Mouse (Mus musculus): ENCODE results near the gene Chil1.

Chil1 gene

DNA sequence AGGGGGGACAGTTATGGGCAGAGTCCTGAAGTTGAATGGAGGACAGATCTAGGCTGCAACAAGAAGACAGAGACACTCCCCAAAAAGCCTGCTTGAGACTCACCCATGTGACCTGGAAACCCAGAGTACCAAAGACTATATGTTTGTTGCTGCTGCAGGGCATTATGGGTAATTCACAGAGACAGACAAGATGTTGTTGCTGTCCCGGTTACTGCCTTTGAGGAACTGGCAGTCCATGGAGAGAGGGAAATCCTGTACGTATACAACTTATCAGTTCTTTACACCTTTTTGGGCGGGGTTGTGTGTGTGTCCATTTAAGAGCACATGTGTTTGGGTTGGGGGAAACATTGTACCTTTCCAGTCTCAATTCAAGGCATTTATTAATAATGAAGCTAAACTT lies 49.7 kb downstream of the Chil1 start:
- DNase-seq = no peak

DNA sequence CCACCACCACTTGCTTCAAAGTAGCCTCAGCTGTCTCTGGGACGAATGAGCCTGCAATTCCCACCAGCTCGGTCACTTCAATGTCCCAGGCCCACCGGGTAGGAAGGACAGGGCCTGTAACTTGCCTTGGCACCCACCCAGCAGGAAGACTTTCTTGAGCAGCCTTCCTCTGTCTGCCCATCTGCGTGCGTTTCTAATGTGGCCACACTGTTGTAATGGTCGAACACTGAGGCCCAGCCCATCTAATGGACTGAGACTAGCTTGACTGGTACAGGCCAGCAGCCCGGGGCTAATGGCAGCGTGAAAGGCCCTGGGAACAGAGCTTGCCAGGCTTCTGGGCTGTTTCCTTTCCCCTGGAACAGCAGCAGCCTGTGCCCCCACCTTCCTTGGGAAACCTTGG lies 50.4 kb downstream of the Chil1 start:
- DNase-seq = peak; percentile 48 to 57

DNA sequence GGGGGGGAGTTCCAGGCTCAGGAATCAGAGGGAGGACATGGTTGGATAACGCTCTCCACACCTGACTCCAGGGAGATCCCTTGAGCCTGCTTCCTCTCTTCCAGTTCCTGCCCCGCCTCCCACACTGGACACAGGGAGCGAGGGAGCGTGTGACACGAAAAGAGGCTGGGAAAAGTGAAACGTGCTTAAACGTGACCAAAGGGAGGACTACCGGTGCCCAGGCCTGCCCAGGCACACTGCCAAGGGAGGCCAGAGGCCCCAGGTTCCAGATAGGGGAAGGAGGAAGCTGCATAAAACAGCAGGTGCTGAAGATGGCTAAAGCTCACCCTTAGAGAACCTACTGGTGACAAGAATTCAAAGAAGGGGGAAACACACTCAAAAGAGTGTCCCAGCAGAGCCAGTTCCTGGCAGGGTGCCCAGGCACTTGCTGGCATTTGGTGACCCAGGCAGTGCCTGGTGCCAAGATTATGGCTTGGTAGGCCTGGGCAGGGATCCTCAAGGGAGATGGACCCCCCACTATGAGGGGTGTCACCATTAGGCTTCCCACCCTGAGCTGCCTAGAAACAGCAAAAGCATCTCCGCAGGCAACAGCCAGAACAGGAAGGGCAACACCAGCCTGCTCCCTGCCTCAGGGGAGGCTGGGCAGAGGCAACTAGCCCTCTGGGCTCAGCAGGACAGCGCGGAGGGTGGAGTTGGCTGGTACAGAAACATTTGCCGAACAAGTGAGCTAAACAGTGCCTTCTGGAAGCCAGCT lies 51.0 kb downstream of the Chil1 start:
- DNase-seq = peak; percentile 76 to 77

DNA sequence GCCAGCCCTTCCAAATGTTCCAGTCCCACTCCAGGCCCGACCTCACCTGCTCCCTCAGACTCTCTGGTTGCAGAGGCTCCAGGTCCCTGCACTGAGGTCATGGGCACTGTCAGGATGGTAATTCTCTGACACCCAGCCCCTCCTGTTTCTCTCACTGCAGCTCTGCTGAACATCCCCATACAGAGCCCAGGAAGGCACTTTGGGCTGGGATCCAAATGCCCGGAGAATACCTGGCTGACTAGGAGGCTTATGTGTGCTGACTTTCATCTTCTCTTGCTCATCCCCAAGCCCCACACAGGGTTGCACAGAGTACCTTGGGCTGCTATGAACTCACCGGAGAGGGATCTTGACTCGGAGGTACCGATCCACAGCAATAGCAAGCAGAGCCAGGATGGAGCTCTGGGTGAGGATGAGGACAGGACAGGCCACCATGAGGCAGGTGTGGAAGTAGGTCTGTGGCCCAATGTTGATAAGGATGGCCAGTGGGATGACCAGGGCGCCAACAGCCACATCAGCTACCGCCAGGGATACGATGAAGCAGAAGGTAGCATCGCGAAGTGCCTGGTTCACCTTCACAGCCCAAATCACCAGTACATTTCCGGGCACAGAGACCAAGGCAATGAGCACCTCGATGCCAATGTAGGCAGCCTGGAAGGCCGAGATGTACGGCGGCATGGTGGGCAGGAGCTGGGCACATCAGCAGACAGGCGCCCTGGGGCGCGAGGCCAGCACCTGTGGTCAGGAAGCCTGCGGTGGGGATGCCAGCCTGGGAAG lies 51.9 kb downstream of the Chil1 start:
- peak; percentile 61 to 67 for DNase-seq

DNA sequence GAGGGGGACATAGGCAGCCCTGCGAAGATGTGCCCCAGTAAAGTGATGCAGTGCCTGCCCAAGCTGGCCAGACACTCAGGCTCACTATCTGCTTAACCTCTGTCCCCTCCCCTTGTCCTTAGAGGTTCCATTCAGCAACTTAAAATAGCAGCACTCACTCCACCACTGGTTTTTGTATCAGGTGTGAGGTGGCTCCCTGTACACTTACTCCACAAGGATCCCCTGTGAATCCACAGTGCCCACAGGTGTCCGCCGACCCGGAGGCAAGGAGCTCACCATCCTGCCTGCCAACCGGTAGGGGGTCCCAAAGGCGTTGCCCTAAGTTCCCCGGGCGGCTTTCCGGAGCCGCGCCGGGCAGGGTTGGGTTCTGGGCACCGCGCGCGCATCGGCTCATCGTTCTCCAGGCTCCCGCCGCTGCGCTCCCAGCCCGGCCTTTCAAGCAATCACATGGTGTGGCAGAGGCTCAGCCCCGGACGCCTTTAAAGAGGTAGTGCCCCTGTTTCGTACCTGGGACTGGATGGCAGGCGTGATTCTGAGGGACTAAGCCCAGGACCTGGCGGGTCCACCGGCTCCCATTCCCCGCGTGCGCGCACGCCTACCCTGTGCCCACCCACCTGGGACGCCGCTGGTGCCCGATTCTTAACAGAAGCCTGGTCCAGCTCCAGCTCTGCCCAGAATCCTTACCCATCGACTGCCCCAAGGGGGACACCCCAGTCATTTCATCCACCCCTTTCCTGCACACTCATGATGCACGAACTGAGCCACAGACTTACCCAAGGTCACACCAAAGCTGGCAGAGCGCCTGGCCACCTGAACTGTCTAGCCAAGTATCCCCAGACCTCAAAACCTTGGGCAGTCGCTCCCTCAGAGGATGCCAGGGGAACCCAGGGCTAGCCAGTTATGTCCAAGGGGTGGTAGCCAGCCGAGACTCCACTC lies 52.7 kb downstream of the Chil1 start:
- DNase-seq = peak; percentile 83

DNA sequence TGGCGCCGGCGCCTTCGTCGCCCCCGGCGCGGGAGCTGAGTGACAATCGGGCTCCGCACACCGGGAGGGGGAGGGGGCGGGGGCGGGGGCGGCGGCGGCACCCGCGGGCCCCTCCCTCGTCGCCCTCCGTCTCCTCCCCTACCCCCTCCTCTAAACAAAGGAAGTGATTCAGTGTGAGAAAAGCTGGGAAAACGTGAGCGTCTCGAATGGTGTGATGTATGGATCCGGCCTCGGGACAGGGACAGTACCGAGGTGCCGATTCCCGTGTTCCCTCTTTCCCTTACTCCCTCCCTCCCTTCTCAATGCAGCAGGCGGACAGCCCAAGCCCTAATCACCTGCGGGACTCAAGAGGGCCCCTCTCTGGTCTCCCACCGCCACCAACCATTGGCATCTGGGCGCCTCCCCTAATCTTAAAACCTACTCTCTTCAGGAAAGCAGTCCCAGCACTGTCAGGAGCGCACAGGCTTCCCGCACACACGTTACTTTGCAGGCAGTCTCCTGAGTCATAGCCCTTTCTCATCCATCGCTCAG lies 53.5 kb downstream of the Chil1 start, which contains the start of gene Adora1:
Adora1 (minus strand) TSS at position 41 of the 531 bp plus-strand sequence.
- DNase-seq = peak in 1 of 2 experiments; percentile 40

DNA sequence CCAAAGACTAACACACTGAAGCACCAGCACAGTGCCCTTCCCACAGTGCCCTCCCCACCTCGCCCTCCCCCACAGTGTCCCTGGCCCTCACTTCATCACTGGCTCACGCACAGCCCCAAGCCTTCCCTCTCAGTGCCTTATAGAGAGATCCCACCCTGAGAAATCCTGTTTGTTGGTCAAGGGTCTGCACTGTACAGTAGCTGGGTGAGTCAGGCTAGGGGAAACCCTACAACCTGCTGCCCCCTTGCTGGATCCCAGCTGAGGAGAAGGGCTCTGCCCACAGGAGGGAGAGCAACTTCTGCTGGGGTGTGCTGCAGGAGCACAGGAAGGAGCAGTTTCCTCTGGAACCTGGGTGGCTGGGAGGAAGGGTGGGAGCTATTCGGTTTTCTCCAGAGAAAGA lies 54.2 kb downstream of the Chil1 start:
- peak in 1 of 2 experiments; percentile 25 for DNase-seq

DNA sequence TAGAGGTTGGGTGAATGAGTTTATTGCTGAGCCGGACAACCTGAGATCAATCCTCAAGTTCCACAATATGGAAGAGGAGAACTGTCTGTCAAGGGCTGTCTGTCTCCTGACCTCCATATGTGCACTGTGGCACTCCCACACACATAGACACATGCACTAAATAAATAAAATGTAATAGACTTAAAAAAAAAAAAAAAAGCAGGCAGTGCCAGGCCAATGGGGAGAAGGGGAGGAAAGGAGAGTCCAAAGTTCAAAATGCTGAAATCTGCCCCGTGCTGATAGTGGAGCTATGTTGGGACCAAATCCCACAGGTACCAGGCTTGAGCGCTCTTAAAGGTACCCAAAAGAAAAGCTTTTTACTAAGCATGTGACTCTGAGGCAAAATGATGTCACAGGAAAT lies 55.5 kb downstream of the Chil1 start:
- no peak for DNase-seq

Measured in cerebellum, postnatal 14 days (tissue).